Comparison of ENCODE assay signal across 19 mouse cellular contexts in genomic region chr4:82363951-82364350, GRCm38 (mm10).
A peak's percentile ranks its signal among the peaks of the same experiment; 100 is the strongest.
DNase-seq lines count a peak whose midpoint lies in the region; ATAC-seq and TF ChIP-seq lines count a peak whose summit lies in the region.
"Had no signal": no experiment of that assay in that cellular context is flagged by ENCODE, and none has a peak within 500 bp of the region (broad histone marks: within the 10 kb centered on the region; RNA-seq: fewer than 3 reads in every experiment).

No protein-coding gene starts in this region.

- H3K9ac ChIP-seq in hindbrain, embryonic 15.5 days: no peak overlapping the region
- no peak overlapping the region for H3K9ac ChIP-seq in hindbrain, embryonic 12.5 days
- H3K9ac ChIP-seq in lung, embryonic 16.5 days (ENCODE audit: low read length): no peak overlapping the region
- H3K9ac ChIP-seq: embryonic facial prominence, embryonic 12.5 days; hindbrain, embryonic 14.5 days; limb, embryonic 15.5 days; liver, embryonic 14.5 days had no signal

- no peaks in the 10 kb centered on the region for H3K9me3 ChIP-seq in hindbrain, embryonic 15.5 days
- no peaks in the 10 kb centered on the region for H3K9me3 ChIP-seq in hindbrain, embryonic 12.5 days (replicated peaks)
- H3K9me3 ChIP-seq in lung, embryonic 16.5 days (ENCODE audit: control insufficient read depth, low read length): no peaks in the 10 kb centered on the region
- H3K9me3 ChIP-seq: embryonic facial prominence, embryonic 12.5 days; limb, embryonic 15.5 days had no signal

- no peak for TF ChIP-seq POLR2A in myocyte (IDR thresholded peaks at IDR 0.05; ENCODE audit: insufficient read length, low read depth)

- no peak overlapping the region for H3ac ChIP-seq in myocyte (ENCODE audit: control insufficient read depth, insufficient read length)

- intact Hi-C loops in heart, postnatal 25 days (cut with DNase I): loop anchor here (2.0 to 5.0 kb wide), 2 partner anchors 35 to 143 kb away; no protein-coding TSS in a partner anchor

- no peak overlapping the region for H3K4me2 ChIP-seq in hindbrain, embryonic 15.5 days
- no peak overlapping the region for H3K4me2 ChIP-seq in hindbrain, embryonic 12.5 days (replicated peaks)
- no peak overlapping the region for H3K4me2 ChIP-seq in lung, embryonic 16.5 days (ENCODE audit: low read depth, low read length)
- H3K4me2 ChIP-seq in myocyte (ENCODE audit: low read depth): no peak overlapping the region
- H3K4me2 ChIP-seq: embryonic facial prominence, embryonic 12.5 days; hindbrain, embryonic 14.5 days; limb, embryonic 15.5 days had no signal

- ATAC-seq in hindbrain, embryonic 15.5 days (ENCODE audit: low FRiP score, low read depth): 0 out of 2 replicates have a peak, but pooled peaks have one; percentile 56
- ATAC-seq in hindbrain, embryonic 12.5 days (ENCODE audit: low FRiP score): no peak
- ATAC-seq in lung, embryonic 16.5 days (ENCODE audit: low read depth): peak; percentile 48
- ATAC-seq: CD4-positive, CD25-positive, alpha-beta regulatory T cell, adult 4 months; midbrain, embryonic 16.5 days had no signal

- peaks cover 10% of the 10 kb centered on the region for H3K79me2 ChIP-seq in myocyte (ENCODE audit: control insufficient read depth, insufficient read depth)

- H3K27me3 ChIP-seq in hindbrain, embryonic 15.5 days: no peaks in the 10 kb centered on the region
- no peaks in the 10 kb centered on the region for H3K27me3 ChIP-seq in hindbrain, embryonic 12.5 days
- no peaks in the 10 kb centered on the region for H3K27me3 ChIP-seq in lung, embryonic 16.5 days (ENCODE audit: control insufficient read depth, insufficient read depth, low read depth, low read length)
- no peaks in the 10 kb centered on the region for H3K27me3 ChIP-seq in myocyte (ENCODE audit: control insufficient read depth, insufficient read depth, insufficient read length)
- H3K27me3 ChIP-seq: embryonic facial prominence, embryonic 12.5 days; limb, embryonic 15.5 days had no signal

- H3K4me3 ChIP-seq in hindbrain, embryonic 15.5 days: no peak overlapping the region
- H3K4me3 ChIP-seq in hindbrain, embryonic 12.5 days: no peak overlapping the region
- no peak overlapping the region for H3K4me3 ChIP-seq in lung, embryonic 16.5 days (ENCODE audit: low read length)
- H3K4me3 ChIP-seq in myocyte: no peak overlapping the region
- H3K4me3 ChIP-seq: embryonic facial prominence, embryonic 12.5 days; limb, embryonic 15.5 days had no signal

- H3K27ac ChIP-seq in hindbrain, embryonic 15.5 days (replicated peaks): peak overlapping the region; percentile 30; the same call in 1 of the 2 replicates
- no peak overlapping the region for H3K27ac ChIP-seq in hindbrain, embryonic 12.5 days
- H3K27ac ChIP-seq in lung, embryonic 16.5 days (ENCODE audit: low read length): peak overlapping the region; percentile 72
- H3K27ac ChIP-seq: embryonic facial prominence, embryonic 12.5 days; hindbrain, embryonic 14.5 days; liver, embryonic 14.5 days had no signal

- WGBS in hindbrain, embryonic 15.5 days: 72% methylated on average over 6 of the region's 6 CpGs
- 91% methylated on average over 6 of the region's 6 CpGs for WGBS in hindbrain, embryonic 12.5 days
- WGBS in lung, embryonic 16.5 days: 56% methylated on average over 6 of the region's 6 CpGs

- H3K4me1 ChIP-seq in hindbrain, embryonic 15.5 days (replicated peaks): peaks cover 14% of the 10 kb centered on the region
- no peaks in the 10 kb centered on the region; the same call in 1 of the 2 replicates for H3K4me1 ChIP-seq in hindbrain, embryonic 12.5 days
- H3K4me1 ChIP-seq in lung, embryonic 16.5 days (replicated peaks; ENCODE audit: control insufficient read depth, insufficient read depth, low read length): peaks cover 41% of the 10 kb centered on the region

- peak; percentile 89 for DNase-seq in heart, adult 11 months
- DNase-seq in heart, postnatal 25 days (ENCODE audit: low spot score): no peak
- DNase-seq in lung, postnatal 36 days: no peak
- DNase-seq: adrenal gland, postnatal 14 days; cerebellum, adult 2 months; cerebellum, postnatal 25 days; kidney, adult 8-10 months; kidney, postnatal 25 days; lung, postnatal 14 days had no signal

- no peaks in the 10 kb centered on the region for H3K36me3 ChIP-seq in hindbrain, embryonic 15.5 days
- H3K36me3 ChIP-seq in hindbrain, embryonic 12.5 days: no peaks in the 10 kb centered on the region
- 0 out of 2 replicates have a peak, but pooled peaks cover 3% of the 10 kb centered on the region for H3K36me3 ChIP-seq in lung, embryonic 16.5 days (ENCODE audit: control insufficient read depth, insufficient read depth, low read length)
- no peaks in the 10 kb centered on the region for H3K36me3 ChIP-seq in myocyte (ENCODE audit: control insufficient read depth, insufficient read depth)
- H3K36me3 ChIP-seq: embryonic facial prominence, embryonic 12.5 days had no signal

TF ChIP-seq in myocyte, 11 proteins besides CTCF, POLR2A, EP300 and RAD21:
- TF ChIP-seq CEBPB (IDR thresholded peaks at IDR 0.05; ENCODE audit: insufficient read depth, poor library complexity, severe bottlenecking): peak; percentile 37; the same call in 1 of the 2 replicates
- no peak for TF ChIP-seq TCF12 (IDR thresholded peaks at IDR 0.05; ENCODE audit: insufficient read depth, poor library complexity, severe bottlenecking)
